Mouse (Mus musculus): ENCODE measurements around the gene Ppp1r10. TPM values are rescaled to one million over a fixed set of nuclear protein-coding genes. Genes with fewer than 3 reads are reported as not detected.

The Ppp1r10 gene
- polyA plus RNA-seq (2014; fragmentation: Nextera tagmentation; extraction: Ambion mirVana): 52.6 and 59.3 TPM in 2 replicates

- peak within 1 kb of the TSS; percentile 95 for H3K27ac ChIP-seq (ENCODE audit: low read depth, low read length)
- no peaks in the 10 kb centered on the region for H3K27me3 ChIP-seq (ENCODE audit: control insufficient read depth, insufficient read depth, low read length)
- peak within 1 kb of the TSS; percentile 70 for H3K4me3 ChIP-seq (ENCODE audit: low read depth, low read length)
- peak within 1 kb of the TSS; percentile 97 for H3K9ac ChIP-seq (ENCODE audit: low read length)
- peak within 1 kb of the TSS; percentile 83 for H3K4me2 ChIP-seq (ENCODE audit: low read depth, low read length, severe bottlenecking)
- no peaks in the 10 kb centered on the region for H3K9me3 ChIP-seq (ENCODE audit: control insufficient read depth, low read length)
- peaks cover 13% of the 10 kb centered on the region for H3K4me1 ChIP-seq (replicated peaks; ENCODE audit: control insufficient read depth, insufficient read depth, low read length)
- peaks cover 2% of the 10 kb centered on the region; the same call in 1 of the 2 replicates for H3K36me3 ChIP-seq (ENCODE audit: control insufficient read depth, insufficient read depth, low read length)
- under 1% methylated on average over 83 of the region's 83 CpGs for WGBS
- ATAC-seq (replicated peaks; ENCODE audit: low FRiP score) (peak; percentile 92), DNase-seq (ENCODE audit: low spot score) (peak; percentile 100)
Measured at GRCm38 (mm10) chr17:35916297-35917142, at the start of gene Ppp1r10, which contains the start of gene Mrps18b. Ppp1r10 (plus strand) TSS chr17:35916434. Mrps18b (minus strand) TSS chr17:35916389.

- peaks cover 5% of the 10 kb centered on the region; the same call in 1 of the 2 replicates for H3K36me3 ChIP-seq (ENCODE audit: control insufficient read depth, insufficient read depth, low read length)
- ATAC-seq (replicated peaks; ENCODE audit: low FRiP score): no peak
Measured at GRCm38 (mm10) chr17:35866911-35867890, 49.0 kb upstream of the Ppp1r10 start.

GRCm38 (mm10) chr17:35868165-35868820 lies 47.9 kb upstream of the Ppp1r10 start:
- peaks cover 5% of the 10 kb centered on the region; the same call in 1 of the 2 replicates for H3K36me3 ChIP-seq (ENCODE audit: control insufficient read depth, insufficient read depth, low read length)
- H3K4me3 ChIP-seq (ENCODE audit: low read depth, low read length): peak overlapping the region; percentile 67
- WGBS: 42% methylated on average over 17 of the region's 17 CpGs
- H3K27me3 ChIP-seq (ENCODE audit: control insufficient read depth, insufficient read depth, low read length): no peaks in the 10 kb centered on the region
- peak overlapping the region; percentile 93 for H3K9ac ChIP-seq (ENCODE audit: low read length)
- peaks cover 2% of the 10 kb centered on the region; the same call in 1 of the 2 replicates for H3K9me3 ChIP-seq (ENCODE audit: control insufficient read depth, low read length)
- DNase-seq (ENCODE audit: low spot score): no peak
- ATAC-seq (replicated peaks; ENCODE audit: low FRiP score): no peak
- H3K4me2 ChIP-seq (ENCODE audit: low read depth, low read length, severe bottlenecking): peak overlapping the region; percentile 95
- 0 out of 2 replicates have a peak overlapping the region, but pooled peaks have one; percentile 26 for H3K27ac ChIP-seq (ENCODE audit: low read depth, low read length)
- peaks cover 30% of the 10 kb centered on the region for H3K4me1 ChIP-seq (replicated peaks; ENCODE audit: control insufficient read depth, insufficient read depth, low read length)

More at GRCm38 (mm10) chr17:35866911-35867890, 49.0 kb upstream of the Ppp1r10 start:
- DNase-seq (ENCODE audit: low spot score): no peak
- H3K9me3 ChIP-seq (ENCODE audit: control insufficient read depth, low read length): peaks cover 2% of the 10 kb centered on the region; the same call in 1 of the 2 replicates
- WGBS: 11% methylated on average over 26 of the region's 26 CpGs
- H3K27me3 ChIP-seq (ENCODE audit: control insufficient read depth, insufficient read depth, low read length): no peaks in the 10 kb centered on the region
- peak overlapping the region; percentile 93 for H3K9ac ChIP-seq (ENCODE audit: low read length)
- peaks cover 30% of the 10 kb centered on the region for H3K4me1 ChIP-seq (replicated peaks; ENCODE audit: control insufficient read depth, insufficient read depth, low read length)
- peak overlapping the region; percentile 67 for H3K4me3 ChIP-seq (ENCODE audit: low read depth, low read length)
- peak overlapping the region; percentile 90 for H3K27ac ChIP-seq (ENCODE audit: low read depth, low read length)
- H3K4me2 ChIP-seq (ENCODE audit: low read depth, low read length, severe bottlenecking): peak overlapping the region; percentile 95

DNA sequence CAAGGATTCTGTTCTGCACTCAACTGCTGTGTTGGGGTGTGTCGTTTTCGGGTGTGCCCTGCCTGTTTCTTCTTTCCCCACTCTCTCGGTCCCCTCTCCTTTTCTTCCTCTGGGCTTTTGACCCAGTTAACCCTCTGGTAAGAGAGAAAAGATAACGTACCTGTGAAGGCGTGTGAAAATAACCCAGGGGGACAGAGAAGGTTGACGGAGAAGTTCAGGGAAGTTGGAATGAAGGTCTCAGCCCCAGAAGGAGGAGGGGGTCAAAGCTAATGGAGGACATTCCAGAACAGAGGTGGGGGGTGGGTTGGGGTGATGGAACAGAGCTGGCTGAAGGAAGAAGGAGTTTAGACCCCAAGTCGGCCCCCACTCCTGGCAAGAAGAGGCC lies 47.3 kb upstream of the Ppp1r10 start:
- Histone ChIP-seq H3K9me3 (ENCODE audit: control insufficient read depth, low read length) (peaks cover 2% of the 10 kb centered on the region; the same call in 1 of the 2 replicates), H3K4me3 (ENCODE audit: low read depth, low read length) (peak overlapping the region; percentile 67), H3K9ac (ENCODE audit: low read length) (peak overlapping the region; percentile 93), H3K36me3 (ENCODE audit: control insufficient read depth, insufficient read depth, low read length) (peaks cover 5% of the 10 kb centered on the region; the same call in 1 of the 2 replicates), H3K27ac (ENCODE audit: low read depth, low read length) (peak overlapping the region; percentile 25; the same call in 1 of the 2 replicates), H3K27me3 (ENCODE audit: control insufficient read depth, insufficient read depth, low read length) (no peaks in the 10 kb centered on the region), H3K4me2 (ENCODE audit: low read depth, low read length, severe bottlenecking) (peak overlapping the region; percentile 95), H3K4me1 (replicated peaks; ENCODE audit: control insufficient read depth, insufficient read depth, low read length) (peaks cover 30% of the 10 kb centered on the region)
- DNase-seq (ENCODE audit: low spot score) (no peak), ATAC-seq (replicated peaks; ENCODE audit: low FRiP score) (no peak)
- 8% methylated on average over 7 of the region's 7 CpGs for WGBS

DNA sequence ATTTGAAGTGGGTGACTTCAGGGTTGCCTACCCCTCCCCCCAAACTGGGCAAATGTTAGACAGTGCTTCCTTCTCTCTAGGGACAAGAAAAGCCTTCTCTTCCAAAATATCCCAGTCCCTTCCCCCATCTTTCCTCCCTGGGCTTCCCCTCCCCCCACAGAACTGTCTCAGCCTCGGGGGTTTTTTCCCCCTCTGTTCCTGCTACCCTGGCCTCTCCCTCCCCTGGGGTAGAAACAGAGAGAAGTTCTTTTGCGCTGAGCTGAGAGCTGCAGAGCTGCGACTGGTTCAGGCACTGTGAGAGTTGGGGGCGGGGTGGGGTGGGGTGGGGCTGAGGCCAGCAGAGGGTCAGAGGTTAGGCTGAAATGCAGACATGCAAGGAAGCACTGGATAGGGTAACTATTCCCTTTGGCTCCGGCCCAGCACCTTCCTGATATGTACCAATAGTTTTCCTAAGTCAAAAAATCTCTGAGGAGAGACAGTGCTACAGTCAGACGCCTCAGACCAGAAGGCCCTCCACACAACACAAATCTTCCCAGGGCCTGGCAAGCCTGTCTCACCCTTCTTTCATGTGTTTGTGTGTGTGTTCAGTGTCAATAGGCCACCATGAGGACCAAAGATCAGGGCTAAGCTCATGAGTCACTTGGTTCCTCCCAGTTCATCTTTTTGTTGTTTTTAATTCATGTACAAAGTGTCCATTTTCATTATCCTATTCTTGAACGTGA lies 46.7 kb upstream of the Ppp1r10 start:
- H3K36me3 ChIP-seq (ENCODE audit: control insufficient read depth, insufficient read depth, low read length): peaks cover 5% of the 10 kb centered on the region; the same call in 1 of the 2 replicates
- H3K9ac ChIP-seq (ENCODE audit: low read length): peak overlapping the region; percentile 93
- H3K4me3 ChIP-seq (ENCODE audit: low read depth, low read length): peak overlapping the region; percentile 67
- peak overlapping the region; percentile 53; the same call in 1 of the 2 replicates for H3K27ac ChIP-seq (ENCODE audit: low read depth, low read length)
- H3K4me1 ChIP-seq (replicated peaks; ENCODE audit: control insufficient read depth, insufficient read depth, low read length): peaks cover 27% of the 10 kb centered on the region
- peak overlapping the region; percentile 95 for H3K4me2 ChIP-seq (ENCODE audit: low read depth, low read length, severe bottlenecking)
- ATAC-seq (replicated peaks; ENCODE audit: low FRiP score) (no peak), DNase-seq (ENCODE audit: low spot score) (peak; percentile 61)
- H3K9me3 ChIP-seq (ENCODE audit: control insufficient read depth, low read length): peaks cover 2% of the 10 kb centered on the region; the same call in 1 of the 2 replicates
- WGBS: 7% methylated on average over 7 of the region's 7 CpGs
- no peaks in the 10 kb centered on the region for H3K27me3 ChIP-seq (ENCODE audit: control insufficient read depth, insufficient read depth, low read length)

- ATAC-seq (replicated peaks; ENCODE audit: low FRiP score) (no peak), DNase-seq (ENCODE audit: low spot score) (no peak)
- H3K27me3 ChIP-seq (ENCODE audit: control insufficient read depth, insufficient read depth, low read length): no peaks in the 10 kb centered on the region
- peak overlapping the region; percentile 67 for H3K4me3 ChIP-seq (ENCODE audit: low read depth, low read length)
- peaks cover 22% of the 10 kb centered on the region for H3K4me1 ChIP-seq (replicated peaks; ENCODE audit: control insufficient read depth, insufficient read depth, low read length)
- 0 out of 2 replicates have a peak overlapping the region, but pooled peaks have one; percentile 6 for H3K27ac ChIP-seq (ENCODE audit: low read depth, low read length)
- H3K4me2 ChIP-seq (ENCODE audit: low read depth, low read length, severe bottlenecking): peak overlapping the region; percentile 95
- peaks cover 8% of the 10 kb centered on the region; the same call in 1 of the 2 replicates for H3K36me3 ChIP-seq (ENCODE audit: control insufficient read depth, insufficient read depth, low read length)
- 71% methylated on average over 9 of the region's 9 CpGs for WGBS
- H3K9ac ChIP-seq (ENCODE audit: low read length): peak overlapping the region; percentile 93; the same call in 1 of the 2 replicates
- H3K9me3 ChIP-seq (ENCODE audit: control insufficient read depth, low read length): peaks cover 2% of the 10 kb centered on the region; the same call in 1 of the 2 replicates
Measured at GRCm38 (mm10) chr17:35870151-35870883, 45.9 kb upstream of the Ppp1r10 start.

Data from forebrain, embryonic 11.5 days (tissue).